Mouse (Mus musculus) inflammation-experienced regulatory T-cells, adult 16 weeks (primary cell): ENCODE data around the gene Cldn34a. TPM values are rescaled to one million over a fixed set of nuclear protein-coding genes. Genes with fewer than 3 reads are reported as not detected.

Experiments
- polyA plus RNA-seq: library from polyadenylated mRNA; unstranded; fragments of 100-300 nt; shearing (Covaris generic); gene quantifications from one replicate; pipeline ENCODE4 v1.2.1, GENCODE M21; 2017

Gene Cldn34a
- polyA plus RNA-seq: not detected

GRCm38 (mm10) chrX:152563034-152563433 is at the start of gene Cldn34a:
Cldn34a (plus strand) TSS chrX:152563334.

Other genes with a start within 250 kb of the Cldn34a start
- gene Kantr, start 235.8 kb upstream of the Cldn34a start, polyA plus RNA-seq: 29.4 TPM
- gene Tspyl2, start 220.9 kb upstream of the Cldn34a start, polyA plus RNA-seq: 42.7 TPM
- gene Gpr173, start 194.6 kb upstream of the Cldn34a start, polyA plus RNA-seq: not detected
- gene Shroom2, start 206.1 kb downstream of the Cldn34a start, polyA plus RNA-seq: not detected
- gene Gpr143, start 218.6 kb downstream of the Cldn34a start, polyA plus RNA-seq: not detected